Mouse (Mus musculus) skeletal muscle tissue, adult 2 months (tissue): ENCODE data around the gene Spats1.

Source experiments
- DNase-seq: peaks from one replicate; pipeline ENCODE4 v3.0.0-alpha.2; 2012; ENCODE audit warnings: low read depth, low spot score

The Spats1 gene

DNA sequence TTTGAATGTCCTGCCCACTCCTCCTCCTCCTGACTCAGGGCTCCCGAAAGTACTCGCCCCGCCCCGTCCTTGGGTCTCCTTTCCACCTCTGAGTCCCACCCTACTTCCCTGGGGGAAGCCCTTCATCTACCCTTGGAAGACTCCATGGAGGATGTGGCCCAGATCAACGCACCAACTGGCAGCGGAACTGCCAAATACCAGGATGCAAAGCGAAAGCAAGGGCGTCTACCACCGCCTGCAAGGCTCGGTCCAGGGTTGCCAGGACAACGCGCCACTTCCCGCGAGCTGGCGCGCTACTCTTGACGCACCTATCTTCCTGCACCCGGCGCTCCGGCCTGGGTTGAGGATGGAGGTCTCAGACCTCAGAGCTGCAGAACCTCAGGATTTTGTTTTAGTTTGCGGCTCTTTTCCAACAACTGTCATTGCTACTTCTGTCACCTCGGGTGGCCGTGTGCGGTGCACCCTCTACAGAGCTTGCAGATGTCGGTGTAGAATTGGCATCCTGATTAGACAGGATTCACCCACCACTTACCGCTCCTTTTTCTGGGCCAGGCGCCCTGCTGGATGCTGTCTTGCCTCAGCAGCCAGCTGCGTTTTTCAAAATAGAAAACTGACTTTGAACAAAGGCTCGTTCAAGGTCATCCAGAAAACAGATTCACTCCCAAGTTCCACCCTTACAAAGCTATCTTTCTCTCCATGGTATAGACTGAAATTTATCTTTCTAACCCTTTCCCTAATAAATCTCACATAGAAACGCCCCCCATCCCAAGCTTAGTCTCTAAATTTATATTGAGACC, at the start of gene Spats1:
TSS of gene Spats1 (minus strand) at position 747 of the 797 bp plus-strand sequence.
- DNase-seq, result peak; percentile 10

DNA sequence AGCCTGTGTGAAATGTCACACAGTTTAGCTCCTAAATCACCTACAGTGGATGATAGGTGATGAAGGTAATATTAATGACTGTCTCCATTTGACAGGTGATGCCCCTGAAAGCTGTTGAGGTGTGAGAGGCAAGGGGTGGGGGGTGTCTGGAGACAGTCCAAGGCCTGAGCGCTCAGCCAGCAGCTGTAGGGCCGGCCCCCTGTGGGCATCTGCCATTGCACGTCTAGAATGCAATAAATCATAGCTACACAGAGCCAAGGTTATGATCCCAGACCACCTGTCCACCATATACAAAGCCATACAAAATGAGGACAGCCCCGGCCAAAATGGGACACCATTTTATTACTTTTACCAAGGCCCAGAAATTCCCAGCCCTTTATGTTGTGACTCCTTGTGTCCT, 49.7 kb upstream of the Spats1 start:
- no peak for DNase-seq

DNA sequence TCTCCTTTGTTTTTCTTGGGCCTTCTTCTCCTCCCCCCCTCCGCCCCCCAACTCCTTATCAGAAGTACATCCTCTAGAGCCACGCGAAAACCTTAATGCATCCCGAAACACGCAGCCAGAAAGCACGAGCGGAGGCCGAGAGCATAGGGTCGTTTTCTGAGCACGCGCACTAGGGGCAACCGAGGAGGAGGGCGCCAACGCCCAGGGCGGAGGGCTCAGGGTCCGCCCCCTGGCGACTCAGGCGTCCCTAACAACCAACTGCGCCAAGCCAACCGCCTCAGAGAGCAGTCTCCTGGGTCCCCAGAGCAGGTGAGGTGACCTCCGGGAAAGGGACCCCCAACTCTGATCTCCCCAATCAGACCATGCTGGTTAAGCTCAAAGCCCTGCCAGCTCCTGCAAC, 48.0 kb upstream of the Spats1 start, which contains the start of gene Tcte1:
TSS of gene Tcte1 (plus strand) at position 172 of the 400 bp plus-strand sequence.
- DNase-seq, result no peak

- DNase-seq, result no peak
Measured at GRCm38 (mm10) chr17:45520136-45520535, 44.9 kb upstream of the Spats1 start.

DNA sequence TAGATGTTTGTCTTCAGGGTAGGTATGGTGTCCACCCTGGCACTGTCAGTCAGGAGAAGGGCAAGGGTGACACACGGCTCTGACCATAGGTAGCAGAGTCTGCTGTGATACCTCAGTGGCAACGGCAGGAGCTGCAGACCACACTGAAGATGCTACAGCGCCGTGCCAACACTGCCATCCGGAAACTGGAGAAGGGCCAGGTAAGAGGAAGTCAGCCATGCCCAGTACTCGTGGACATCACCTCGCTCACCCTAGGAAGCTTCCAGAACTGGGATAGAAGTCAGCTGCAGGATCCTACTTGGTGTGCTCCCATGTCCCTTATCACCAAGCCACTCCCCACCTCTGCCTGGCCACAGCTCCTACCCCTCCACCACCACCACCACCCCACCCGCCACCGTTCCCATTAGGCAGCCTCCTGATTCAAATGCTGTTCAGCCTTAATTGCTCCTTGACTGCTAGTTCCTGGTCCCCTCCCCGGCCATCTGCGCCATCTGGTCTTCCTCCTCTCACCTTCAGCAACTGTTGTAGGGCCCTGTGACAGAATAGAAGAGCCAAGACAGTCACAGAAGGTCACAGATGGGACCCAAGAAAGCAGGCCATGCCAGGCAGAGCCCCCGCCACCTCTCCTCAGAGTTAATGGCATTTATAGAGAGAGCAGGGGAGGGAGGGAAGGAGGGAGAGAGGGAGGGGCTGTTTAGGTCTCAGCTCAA, 43.7 kb upstream of the Spats1 start:
- no peak for DNase-seq

- DNase-seq, result no peak
Measured at GRCm38 (mm10) chr17:45517549-45518215, 42.5 kb upstream of the Spats1 start.

DNA sequence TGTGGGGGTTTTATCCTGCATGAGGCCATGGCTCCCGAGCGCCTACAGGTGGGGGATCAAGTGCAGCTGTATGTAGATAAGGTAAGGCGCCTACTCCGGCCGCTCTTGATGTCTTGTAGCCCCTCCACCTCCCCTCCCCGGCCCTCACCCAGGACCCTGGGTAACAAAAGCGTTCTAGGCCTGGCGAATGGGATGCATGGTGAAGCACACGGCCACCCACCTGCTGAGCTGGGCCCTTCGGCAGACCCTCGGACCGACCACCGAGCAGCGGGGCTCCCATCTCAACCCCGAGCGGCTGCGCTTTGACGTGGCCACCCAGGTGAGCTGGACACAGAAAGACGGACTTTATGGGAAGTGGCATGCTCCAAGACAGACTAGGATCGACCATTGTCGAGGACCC, 41.9 kb upstream of the Spats1 start:
- DNase-seq, result no peak

- peak; percentile 48 for DNase-seq
Measured at GRCm38 (mm10) chr17:45516488-45516887, 41.3 kb upstream of the Spats1 start.

DNA sequence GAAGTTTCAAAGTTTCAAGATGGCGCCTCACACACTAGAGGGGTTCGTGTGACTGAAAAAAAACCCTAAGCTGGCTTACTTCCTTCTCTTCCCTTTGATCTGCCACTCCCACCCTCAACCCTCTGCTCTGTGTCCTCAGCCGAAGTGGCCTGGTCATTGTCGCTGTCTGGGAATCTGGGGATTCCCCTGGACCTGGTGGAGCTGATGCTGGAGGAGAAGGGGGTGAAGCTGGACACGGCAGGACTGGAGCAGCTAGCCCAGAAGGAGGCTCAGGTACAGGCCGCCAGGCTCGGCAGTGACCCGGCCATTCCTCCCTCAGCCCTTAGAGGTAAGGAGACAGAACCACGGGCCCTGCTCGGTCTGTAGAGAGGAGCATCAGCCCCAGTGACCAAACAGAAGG, 40.6 kb upstream of the Spats1 start:
- DNase-seq, result no peak

DNA sequence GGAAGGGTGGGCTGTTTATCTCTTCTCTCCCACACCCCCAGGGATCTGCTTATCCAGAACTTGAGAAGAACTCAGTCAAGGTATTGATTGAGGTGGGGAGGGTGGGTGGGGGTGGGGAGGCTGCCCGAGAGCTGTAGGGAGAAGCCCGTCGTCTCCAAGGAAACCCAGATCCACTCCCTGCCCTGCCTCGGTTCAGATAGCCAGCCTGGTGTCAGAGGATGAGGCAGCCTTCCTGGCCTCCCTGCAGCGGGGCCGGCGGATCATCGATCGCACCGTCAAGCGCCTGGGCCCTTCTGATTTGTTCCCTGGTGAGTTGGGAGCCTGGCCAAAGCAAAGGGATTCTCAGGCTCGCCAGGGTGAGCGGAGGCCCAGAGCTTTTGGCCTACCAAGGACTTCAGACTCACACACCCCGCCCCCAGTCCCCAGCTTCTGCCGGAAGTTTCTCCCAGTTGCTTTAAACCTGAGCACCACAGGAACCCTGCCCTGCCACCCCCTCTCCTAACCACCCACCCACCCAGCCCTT, 40.0 kb upstream of the Spats1 start:
- no peak for DNase-seq

- no peak for DNase-seq
Measured at GRCm38 (mm10) chr17:45511757-45512156, 36.5 kb upstream of the Spats1 start.

DNA sequence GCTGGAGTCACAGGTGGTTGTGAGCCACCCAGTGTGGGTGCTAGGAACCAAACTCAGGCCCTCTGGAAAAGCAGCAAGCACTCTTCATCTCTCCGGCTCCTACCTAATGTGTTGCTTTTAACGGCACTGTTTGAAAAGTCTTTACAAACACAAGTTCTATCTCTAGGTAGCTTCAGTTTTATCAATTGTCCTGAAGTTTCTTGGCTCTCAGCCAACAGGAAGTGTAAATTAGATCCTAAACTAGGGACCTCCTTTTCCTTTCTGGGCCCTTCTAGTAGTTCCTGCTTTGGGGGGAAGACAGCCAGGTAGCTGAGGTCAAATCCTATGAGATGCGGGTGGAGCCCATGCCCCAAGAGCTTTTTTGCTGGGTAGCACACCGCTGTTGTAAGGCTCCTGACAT, 35.7 kb upstream of the Spats1 start:
- DNase-seq, result no peak

DNA sequence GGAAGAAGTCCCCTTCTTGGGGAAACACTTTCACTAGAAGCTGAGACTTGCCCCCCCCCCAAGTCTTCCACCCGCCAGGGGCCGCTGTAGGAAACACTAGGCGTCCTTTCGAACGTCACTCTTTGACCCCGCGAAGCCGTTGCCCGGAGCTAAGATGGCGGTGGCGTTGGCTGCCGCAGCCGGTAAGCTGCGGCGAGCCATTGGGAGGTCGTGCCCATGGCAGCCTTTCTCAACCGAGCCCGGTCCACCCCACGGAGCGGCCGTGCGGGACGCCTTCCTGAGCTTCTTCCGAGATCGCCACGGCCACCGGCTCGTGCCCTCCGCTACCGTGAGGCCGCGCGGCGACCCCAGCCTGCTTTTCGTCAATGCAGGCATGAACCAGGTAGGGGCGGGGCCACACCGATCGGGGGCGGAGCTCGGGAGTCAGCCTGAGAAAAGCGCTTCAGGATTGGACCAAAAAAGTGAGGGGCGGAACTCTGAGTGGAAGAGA, 31.5 kb upstream of the Spats1 start, which contains the start of gene Aars2:
TSS of gene Aars2 (plus strand) at position 142 of the 490 bp plus-strand sequence.
- DNase-seq, result peak; percentile 86

GRCm38 (mm10) chr17:45505941-45506465, 30.8 kb upstream of the Spats1 start:
- DNase-seq, result no peak

- DNase-seq, result no peak
Measured at GRCm38 (mm10) chr17:45503301-45503973, 28.2 kb upstream of the Spats1 start.

DNA sequence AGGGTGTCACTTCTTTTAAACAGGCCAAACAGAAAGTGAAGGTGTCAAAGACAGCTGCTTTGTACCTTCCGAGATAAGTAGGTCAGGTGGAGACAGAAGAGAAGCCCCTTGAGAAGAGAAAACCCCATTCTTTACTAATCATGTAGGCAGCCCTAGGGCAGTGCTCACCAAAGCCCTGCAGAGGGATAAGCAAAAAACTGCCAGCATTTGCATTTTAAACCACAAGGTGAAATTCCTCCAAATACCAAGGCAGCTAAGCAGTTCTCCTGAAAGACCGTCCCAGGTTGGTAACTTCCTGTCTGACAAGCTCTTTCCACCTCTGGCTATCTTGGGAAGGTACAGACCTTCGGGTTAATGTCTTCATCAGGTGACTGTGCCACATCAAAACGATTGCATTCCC, 27.1 kb upstream of the Spats1 start:
- DNase-seq, result no peak

DNA sequence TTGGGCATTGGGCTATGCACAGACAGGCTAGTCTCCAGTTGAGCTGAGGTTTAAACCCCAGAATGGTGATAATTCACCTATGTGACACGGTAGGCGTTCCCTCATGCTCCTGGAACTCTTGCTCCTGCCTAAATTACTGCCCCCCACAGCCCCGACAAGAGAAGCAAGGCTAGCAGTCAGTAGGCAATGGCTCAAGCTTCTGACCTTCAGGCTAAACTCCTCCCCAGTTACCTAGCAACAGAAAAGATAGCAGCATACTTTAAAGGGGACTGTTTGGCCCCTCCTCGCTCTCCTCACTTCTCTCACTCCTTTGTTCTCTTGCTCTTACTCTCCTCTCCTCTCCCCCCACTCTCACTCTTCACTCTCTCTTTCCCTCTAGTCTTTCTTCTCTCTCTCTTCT, 25.8 kb upstream of the Spats1 start:
- DNase-seq, result no peak

GRCm38 (mm10) chr17:45499516-45499915, 24.3 kb upstream of the Spats1 start:
- no peak for DNase-seq

DNA sequence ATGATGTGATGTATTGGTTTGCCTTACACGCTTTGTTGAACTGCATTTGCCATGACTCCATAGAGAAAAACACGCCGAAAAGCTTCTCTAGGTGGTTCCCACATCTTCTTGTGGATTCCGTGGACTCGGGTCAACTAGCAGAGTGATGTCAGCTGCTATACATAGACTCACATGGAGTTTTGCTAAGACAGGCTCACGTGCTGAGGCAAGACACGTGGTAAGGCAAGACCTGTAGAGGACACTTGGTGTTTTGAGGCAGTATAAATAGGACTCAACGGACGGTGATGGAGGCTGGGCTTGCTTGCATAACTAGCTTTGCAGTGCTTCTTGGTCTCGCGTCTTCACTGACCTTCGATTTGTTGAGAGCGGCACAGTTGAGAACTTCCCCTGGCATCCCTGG, 23.2 kb upstream of the Spats1 start:
- DNase-seq, result no peak

DNA sequence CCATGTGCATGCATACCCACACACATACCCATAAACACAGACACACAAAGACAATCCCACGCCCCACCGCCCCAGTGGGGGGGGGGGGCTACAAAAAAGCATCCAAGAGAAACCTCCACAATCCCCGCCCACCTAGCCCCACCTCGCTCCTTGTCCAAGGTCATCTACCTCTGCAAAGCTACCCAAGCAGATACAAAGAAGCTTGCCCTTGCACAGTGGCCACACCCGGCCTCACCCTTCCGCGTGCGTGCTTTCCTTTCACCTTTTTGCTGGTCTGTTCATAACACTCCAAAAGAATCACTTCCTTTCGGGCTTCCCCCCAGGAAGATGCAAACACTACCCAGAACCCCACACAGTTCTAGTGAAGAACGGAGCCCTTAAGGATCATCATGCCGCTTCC, 20.2 kb upstream of the Spats1 start:
- no peak for DNase-seq

- DNase-seq, result no peak
Measured at GRCm38 (mm10) chr17:45490532-45491154, 15.4 kb upstream of the Spats1 start.
